Mouse (Mus musculus) heart, adult 2 months (tissue): ENCODE data around the gene Hspa1a. TPM values are rescaled to one million over a fixed set of nuclear protein-coding genes. Genes with fewer than 3 reads are reported as not detected.

Experiments used
- DNase-seq, 2 experiments: peaks; one replicate each; pipeline ENCODE4 v3.0.0; 2021
- H3K27ac ChIP-seq: fragments of 200-600 bp; 2 replicates; pipeline ENCODE4 v1.8.1; 2022
- H3K27me3 ChIP-seq: fragments of 200-500 bp; 2 replicates; pipeline ENCODE4 v1.6.1; 2012; ENCODE audit warnings: mild to moderate bottlenecking, low read length, inconsistent platforms, mixed read lengths; ENCODE audit not compliant: control insufficient read depth, insufficient read depth
- H3K36me3 ChIP-seq: fragments of 200-500 bp; 2 replicates; pipeline ENCODE4 v1.6.1; 2012; ENCODE audit warnings: low read length, inconsistent platforms; ENCODE audit not compliant: control insufficient read depth, insufficient read depth
- H3K4me1 ChIP-seq: fragments of 200-500 bp; 2 replicates; pipeline ENCODE4 v1.6.1; 2011; ENCODE audit warnings: low read length; ENCODE audit not compliant: control insufficient read depth, insufficient read depth
- H3K4me3 ChIP-seq: fragments of 200-600 bp; 2 replicates; pipeline ENCODE4 v1.8.1; 2022
- H3K79me2 ChIP-seq: fragments of 200-500 bp; replicated peaks from 2 replicates; pipeline ENCODE4 v1.6.1; 2012; ENCODE audit warnings: mild to moderate bottlenecking, inconsistent platforms, low read length, moderate library complexity, mixed read lengths; ENCODE audit not compliant: control insufficient read depth, insufficient read depth
- H3K9ac ChIP-seq: fragments of 200-500 bp; 2 replicates; pipeline ENCODE4 v1.6.1; 2012; ENCODE audit warnings: low read depth, mild to moderate bottlenecking, control low read depth, inconsistent platforms, low read length, mixed read lengths
- CTCF ChIP-seq: fragments of 200-600 bp; IDR thresholded peaks from 2 replicates; pipeline ENCODE4 v1.8.1; 2022; ENCODE audit warnings: antibody characterized with exemption, mild to moderate bottlenecking, moderate library complexity
- EP300 ChIP-seq: fragments of 200-500 bp; IDR thresholded peaks from 2 replicates; pipeline ENCODE4 v1.6.1; 2011; ENCODE audit warnings: low read depth, low read length, control low read depth; ENCODE audit not compliant: insufficient read depth
- POLR2A ChIP-seq: fragments of 200-500 bp; IDR thresholded peaks from 2 replicates; pipeline ENCODE4 v1.6.1; 2011; ENCODE audit warnings: mild to moderate bottlenecking, low read depth, low read length, control low read depth; ENCODE audit not compliant: insufficient read depth
- WGBS: fragments of 180-500 bp; shearing (Covaris S2); methylation state at CpG from one replicate; pipeline ENCODE4 v1.1.7; 2018; 5-methylcytosine and 5-hydroxymethylcytosine counted together
- intact Hi-C: fragments of 180-260 bp; cut with DNase I; formaldehyde crosslinking; loops from one replicate; pipeline ENCODE4 v1.15.1; 2025
- polyA plus RNA-seq: library from polyadenylated mRNA; depleted of rRNA; stranded (reverse); fragments of >200 nt; gene quantifications from 2 replicates; pipeline ENCODE4 v1.2.3, GENCODE M21; 2012
- total RNA-seq, 2 experiments: library from RNA; stranded (reverse); gene quantifications; 2 replicates each; pipeline ENCODE4 v1.2.3; 2021

Hspa1a gene
- total and polyA plus RNA-seq, 3 experiments = 3.3 to 9.8 (median 5.9) TPM

GRCm38 (mm10) chr17:34984218-34984617, 12.3 kb upstream of the Hspa1a start:
- intact Hi-C loops = loop anchor here (1.0 to 5.0 kb wide), 2 partner anchors 128 to 147 kb away; partner anchors contain the start of genes Dxo and Stk19
- H3K4me3 ChIP-seq = no peak overlapping the region
- H3K79me2 ChIP-seq = peaks cover 2% of the 10 kb centered on the region; the same call in 1 of the 2 replicates
- 75% methylated on average over 2 of the region's 2 CpGs for WGBS
- no peak for TF ChIP-seq POLR2A
- TF ChIP-seq EP300 = no peak
- peak; percentile 93 for TF ChIP-seq CTCF
- no peak overlapping the region for H3K27ac ChIP-seq
- no peak for DNase-seq
- peaks cover 4% of the 10 kb centered on the region for H3K4me1 ChIP-seq
- no peaks in the 10 kb centered on the region for H3K27me3 ChIP-seq
- no peak overlapping the region for H3K9ac ChIP-seq
- H3K36me3 ChIP-seq = no peaks in the 10 kb centered on the region; the same call in 1 of the 2 replicates

GRCm38 (mm10) chr17:34982328-34982727, 10.4 kb upstream of the Hspa1a start:
- Histone ChIP-seq H3K79me2 (peaks cover 2% of the 10 kb centered on the region; the same call in 1 of the 2 replicates), H3K4me1 (peaks cover 4% of the 10 kb centered on the region), H3K27me3 (no peaks in the 10 kb centered on the region), H3K9ac (peak overlapping the region; percentile 98), H3K4me3 (peak overlapping the region; percentile 97), H3K36me3 (no peaks in the 10 kb centered on the region; the same call in 1 of the 2 replicates), H3K27ac (peak overlapping the region; percentile 99)
- DNase-seq = no peak
- TF ChIP-seq POLR2A (no peak), CTCF (no peak), EP300 (no peak)
- intact Hi-C loops = loop anchor here (2.0 to 5.0 kb wide), 2 partner anchors 132 to 145 kb away; partner anchors contain the start of genes Dxo, Nelfe, Skiv2l and Stk19
- WGBS = 0% methylated on average over 15 of the region's 15 CpGs

- Histone ChIP-seq H3K27ac (peak within 1 kb of the TSS; percentile 99), H3K27me3 (no peaks in the 10 kb centered on the region), H3K4me1 (peaks cover 4% of the 10 kb centered on the region), H3K4me3 (peak within 1 kb of the TSS; percentile 97), H3K9ac (peak within 1 kb of the TSS; percentile 98), H3K36me3 (no peaks in the 10 kb centered on the region; the same call in 1 of the 2 replicates), H3K79me2 (peaks cover 2% of the 10 kb centered on the region; the same call in 1 of the 2 replicates)
- TF ChIP-seq POLR2A (peak; percentile 99), CTCF (peak; percentile 32), EP300 (peak; percentile 86)
- WGBS = under 1% methylated on average over 58 of the region's 58 CpGs
- intact Hi-C loops = loop anchor here (2.0 to 5.0 kb wide), 4 partner anchors 19 to 144 kb away; partner anchors contain the start of genes Dxo, Nelfe, Neu1 and Skiv2l
- DNase-seq = peak; percentile 95 to 96
Observed at GRCm38 (mm10) chr17:34981690-34982180, 9.8 kb upstream of the Hspa1a start, which contains the start of gene Lsm2. Gene Lsm2, plus strand, starts transcription at chr17:34981862.

GRCm38 (mm10) chr17:34980655-34981054, 8.7 kb upstream of the Hspa1a start:
- H3K4me1 ChIP-seq = peaks cover 4% of the 10 kb centered on the region
- 0 out of 2 replicates have a peak overlapping the region, but pooled peaks have one; percentile 17 for H3K9ac ChIP-seq
- intact Hi-C loops = loop anchor here (1.0 to 5.0 kb wide), 4 partner anchors 20 to 143 kb away; partner anchors contain the start of genes Dxo, Neu1, Stk19 and Vars
- peak overlapping the region; percentile 97 for H3K4me3 ChIP-seq
- peaks cover 2% of the 10 kb centered on the region; the same call in 1 of the 2 replicates for H3K79me2 ChIP-seq
- no peaks in the 10 kb centered on the region; the same call in 1 of the 2 replicates for H3K36me3 ChIP-seq
- TF ChIP-seq POLR2A (no peak), CTCF (peak; percentile 89), EP300 (no peak)
- H3K27me3 ChIP-seq = no peaks in the 10 kb centered on the region
- no peak for DNase-seq
- WGBS = 6% methylated on average over 2 of the region's 2 CpGs
- H3K27ac ChIP-seq = peak overlapping the region; percentile 99

GRCm38 (mm10) chr17:34979631-34980030, 7.7 kb upstream of the Hspa1a start:
- TF ChIP-seq CTCF (no peak), EP300 (no peak), POLR2A (no peak)
- H3K36me3 ChIP-seq = no peaks in the 10 kb centered on the region; the same call in 1 of the 2 replicates
- H3K4me1 ChIP-seq = peaks cover 4% of the 10 kb centered on the region
- H3K27me3 ChIP-seq = no peaks in the 10 kb centered on the region
- 92% methylated on average over 4 of the region's 4 CpGs for WGBS
- no peak overlapping the region for H3K9ac ChIP-seq
- DNase-seq = no peak
- intact Hi-C loops = loop anchor here (1.0 to 10.0 kb wide), 5 partner anchors 21 to 1295 kb away; partner anchors contain the start of genes Dxo, Neu1, Stk19 and Trim39
- H3K79me2 ChIP-seq = peaks cover 2% of the 10 kb centered on the region; the same call in 1 of the 2 replicates
- H3K4me3 ChIP-seq = no peak overlapping the region
- no peak overlapping the region for H3K27ac ChIP-seq
